Comparison of ENCODE assay signal across 7 mouse cellular contexts in the genomic region with DNA sequence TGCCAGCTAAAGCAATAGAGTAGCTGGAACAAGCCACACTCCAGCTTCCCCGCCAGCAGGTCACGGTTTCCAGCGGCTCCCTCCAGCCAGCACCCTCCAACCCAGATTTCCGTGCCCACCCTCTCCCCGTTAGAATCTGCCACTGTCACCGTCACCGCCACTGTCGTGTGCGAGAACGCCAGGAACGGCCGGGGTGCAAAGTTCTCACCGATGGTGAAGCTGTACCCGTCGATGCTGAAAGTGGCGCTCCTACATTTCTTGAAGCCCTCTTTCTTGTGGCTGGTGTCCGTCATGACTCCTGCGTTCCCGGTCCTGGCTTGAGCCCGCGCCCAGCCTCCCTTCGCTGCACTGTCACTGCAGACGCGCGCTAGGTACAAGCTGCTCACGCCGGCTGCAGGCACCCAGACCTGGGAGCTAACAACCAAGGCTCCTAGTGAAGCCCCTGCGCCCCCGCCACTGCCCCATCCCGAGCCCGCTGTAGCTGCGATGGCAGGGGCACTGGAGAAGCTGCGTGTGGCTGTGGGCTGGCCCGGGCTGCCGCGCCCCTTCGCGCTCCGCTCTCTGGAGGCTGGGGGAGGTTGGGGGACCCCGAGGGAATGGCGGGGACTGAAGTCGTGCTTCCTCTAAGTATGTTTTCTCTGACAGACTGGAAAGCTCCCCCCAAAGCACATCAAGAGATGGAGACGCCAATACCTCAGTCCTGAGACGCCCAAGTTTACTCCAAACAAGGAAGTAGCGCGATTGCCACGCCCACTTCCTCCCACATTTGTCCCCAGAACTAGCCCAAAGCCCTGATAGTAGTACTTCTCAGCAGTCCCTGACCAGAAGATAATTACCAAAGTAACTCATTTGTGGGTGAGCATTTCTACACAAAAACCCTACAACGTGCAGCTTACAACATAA. TPM values are rescaled to one million over a fixed set of nuclear protein-coding genes. Genes with fewer than 3 reads are reported as not detected.
DNase-seq lines count a peak whose midpoint lies in the region; ATAC-seq and TF ChIP-seq lines count a peak whose summit lies in the region.

A gene (minus strand): TSS at position 634 of the 903 bp plus-strand sequence.

- H3K27ac ChIP-seq in embryonic facial prominence, embryonic 10.5 days (replicated peaks), result peak within 1 kb of the TSS; percentile 76
- H3K27ac ChIP-seq in heart, postnatal 0 days (ENCODE audit: low read depth), result no peak within 1 kb of the TSS

- peak within 1 kb of the TSS; percentile 95 for H3K4me2 ChIP-seq in heart, postnatal 0 days (ENCODE audit: low read depth, low read length)

- WGBS in embryonic facial prominence, embryonic 10.5 days, result under 1% methylated on average over 48 of the region's 48 CpGs
- under 1% methylated on average over 48 of the region's 48 CpGs for WGBS in heart, postnatal 0 days

- H3K9me3 ChIP-seq in embryonic facial prominence, embryonic 10.5 days, result no peaks in the 10 kb centered on the region
- H3K9me3 ChIP-seq in heart, postnatal 0 days (replicated peaks; ENCODE audit: control insufficient read depth, low read length), result no peaks in the 10 kb centered on the region

- DNase-seq in ES-CJ7 (ENCODE audit: low read depth, low spot score) (peak; percentile 64), ZHBTc4 (ENCODE audit: low read depth, low spot score) (peak; percentile 75)
- DNase-seq in embryonic facial prominence, embryonic 10.5 days (ENCODE audit: low spot score), result peak; percentile 58
- DNase-seq in heart, postnatal 0 days (ENCODE audit: low spot score), result peak; percentile 11
- peak; percentile 49 to 58 for DNase-seq in kidney, postnatal 25 days
- peak; percentile 69 for DNase-seq in lung, postnatal 36 days
- peak; percentile 9 for DNase-seq in right cerebral cortex, postnatal 14 days

- peaks cover 13% of the 10 kb centered on the region for H3K27me3 ChIP-seq in embryonic facial prominence, embryonic 10.5 days (replicated peaks; ENCODE audit: low read depth, poor library complexity, severe bottlenecking)
- H3K27me3 ChIP-seq in heart, postnatal 0 days (ENCODE audit: control insufficient read depth, insufficient read depth, low read length), result peaks cover 12% of the 10 kb centered on the region; the same call in 1 of the 2 replicates

- H3K36me3 ChIP-seq in embryonic facial prominence, embryonic 10.5 days (replicated peaks), result no peaks in the 10 kb centered on the region
- H3K36me3 ChIP-seq in heart, postnatal 0 days (replicated peaks; ENCODE audit: control insufficient read depth, insufficient read depth, low read length), result no peaks in the 10 kb centered on the region

- H3K4me1 ChIP-seq in embryonic facial prominence, embryonic 10.5 days, result peaks cover 3% of the 10 kb centered on the region
- H3K4me1 ChIP-seq in heart, postnatal 0 days (ENCODE audit: control insufficient read depth, insufficient read depth), result no peaks in the 10 kb centered on the region

- no peak for TF ChIP-seq EP300 in heart, postnatal 0 days (IDR thresholded peaks at IDR 0.05; ENCODE audit: low read depth)

- H3K9ac ChIP-seq in heart, postnatal 0 days (replicated peaks; ENCODE audit: low read depth, low read length), result peak within 1 kb of the TSS; percentile 45

- TF ChIP-seq CTCF in heart, postnatal 0 days (IDR thresholded peaks at IDR 0.05; ENCODE audit: low read depth), result no peak

- peak within 1 kb of the TSS; percentile 88 for H3K4me3 ChIP-seq in embryonic facial prominence, embryonic 10.5 days
- H3K4me3 ChIP-seq in heart, postnatal 0 days (ENCODE audit: low read depth, low read length), result peak within 1 kb of the TSS; percentile 70

- peak; percentile 55 for ATAC-seq in heart, postnatal 0 days (ENCODE audit: insufficient read depth, low read depth)

RNA-seq across cellular contexts. Expression of the gene that starts here (rescaled TPM):
- 2.7 and 3.5 TPM in 2 replicates for polyA plus RNA-seq in embryonic facial prominence, embryonic 10.5 days (2016; fragmentation: Nextera tagmentation; extraction: Ambion mirVana)
- 54.4 and 83.2 TPM in 2 replicates for total RNA-seq in heart, postnatal 0 days (2014; rRNA removed; ENCODE audit: low replicate concordance)
- 23.1 and 26.8 TPM in 2 replicates for polyA plus RNA-seq in heart, postnatal 0 days (2015; fragmentation: Nextera tagmentation; extraction: Ambion mirVana)

Comparison
In these comparisons a context has a peak if more than half of its experiments do, and no peak if none do; other contexts are left out.
1. DNase-seq: peak in every context shown above with its lines; median percentile 75 in ZHBTc4; 69 in lung, postnatal 36 days; 64 in ES-CJ7; 58 in embryonic facial prominence, embryonic 10.5 days; 54 in kidney, postnatal 25 days; 11 in heart, postnatal 0 days; 9 in right cerebral cortex, postnatal 14 days.